In genomic region chr19:16955613-16956271, GRCm38 (mm10) we compare ENCODE assay signal across 8 mouse cellular contexts. TPM values are rescaled to one million over a fixed set of nuclear protein-coding genes. Genes with fewer than 3 reads are reported as not detected.
DNase-seq lines count a peak whose midpoint lies in the region; ATAC-seq lines count a peak whose summit lies in the region.

Gene Prune2 (plus strand): TSS chr19:16956118.

- DNase-seq in ZHBTc4 (ENCODE audit: low read depth, low spot score), result peak; percentile 82
- peak; percentile 72 to 74 for DNase-seq in cerebellum, postnatal 14 days
- DNase-seq in frontal cortex, postnatal 36 days (ENCODE audit: low spot score in 2 of 2), result peak; percentile 16 to 17
- DNase-seq in layer of hippocampus, postnatal 14 days (ENCODE audit: low spot score in 2 of 2), result peak; percentile 49 to 60
- DNase-seq in lung, postnatal 14 days, result peak; percentile 50
- DNase-seq in retina, postnatal 7 days (ENCODE audit: low read depth, low spot score), result peak; percentile 24
- DNase-seq in T-cell, adult 2 months (ENCODE audit: low spot score), result no peak

- no peaks in the 10 kb centered on the region for H3K9me3 ChIP-seq in hindbrain, embryonic 12.5 days (replicated peaks)

- peak within 1 kb of the TSS; percentile 53 for H3K9ac ChIP-seq in hindbrain, embryonic 12.5 days

- peak within 1 kb of the TSS; percentile 42 for H3K4me3 ChIP-seq in hindbrain, embryonic 12.5 days

- WGBS in hindbrain, embryonic 12.5 days, result under 1% methylated on average over 35 of the region's 36 CpGs

- H3K36me3 ChIP-seq in hindbrain, embryonic 12.5 days, result no peaks in the 10 kb centered on the region

- H3K4me1 ChIP-seq in hindbrain, embryonic 12.5 days, result peaks cover 16% of the 10 kb centered on the region

- peak within 1 kb of the TSS; percentile 92 for H3K4me2 ChIP-seq in hindbrain, embryonic 12.5 days (replicated peaks)

- H3K27me3 ChIP-seq in hindbrain, embryonic 12.5 days, result peaks cover 28% of the 10 kb centered on the region

- H3K27ac ChIP-seq in hindbrain, embryonic 12.5 days, result no peak within 1 kb of the TSS

- ATAC-seq in hindbrain, embryonic 12.5 days (ENCODE audit: low FRiP score), result peak; percentile 95

RNA-seq across cellular contexts. Expression of gene Prune2, which starts in this region (rescaled TPM):
- 3.3 and 3.7 TPM in 2 replicates for polyA plus RNA-seq in hindbrain, embryonic 12.5 days (2016; fragmentation: Nextera tagmentation; extraction: Ambion mirVana)
- total RNA-seq in layer of hippocampus, postnatal 14 days (2021), result 10 to 100 TPM; 48.3 to 57.1 TPM
